Mouse (Mus musculus): ENCODE measurements at regions not wholly inside any gene's neighbourhood (a gene's known extent, or its start where the extent isn't known, plus 50 kb on each side); places are given as distances from the start of the nearest gene placed in this dataset.

DNA sequence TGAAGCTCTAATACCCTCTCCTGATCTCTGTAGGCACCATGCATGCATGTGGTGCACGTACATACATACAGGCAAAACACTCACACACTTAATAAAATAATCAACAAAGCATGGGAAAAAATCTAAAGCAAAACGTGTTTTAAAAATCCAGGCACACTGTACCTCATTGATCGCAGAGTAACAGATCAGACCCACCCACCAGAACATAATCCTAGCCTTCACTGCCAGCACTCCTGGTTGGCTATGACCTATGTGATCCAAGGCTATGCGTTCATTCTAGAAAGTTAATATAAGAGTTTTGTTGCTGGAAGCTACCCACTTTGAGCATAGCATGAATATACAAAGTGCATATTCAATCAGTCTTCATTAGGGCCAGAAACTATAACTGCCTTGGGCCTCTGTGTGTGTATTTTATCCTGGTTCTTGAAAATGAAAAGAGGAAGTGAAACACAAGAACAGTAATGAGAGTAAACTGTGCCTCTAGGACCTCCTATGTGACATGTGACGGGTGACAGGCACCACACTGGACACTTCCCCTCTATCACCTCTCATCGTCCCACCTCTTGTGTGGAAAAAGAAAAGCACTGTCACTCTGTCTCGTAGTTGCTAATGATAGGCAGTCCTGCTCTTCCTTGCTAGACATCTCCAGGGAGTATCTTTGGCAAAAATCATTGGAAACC lies 297.9 kb downstream of the Ipo11 start:
- WGBS = 57% methylated on average over 7 of the region's 7 CpGs
- DNase-seq (ENCODE audit: low spot score) (no peak), ATAC-seq (ENCODE audit: insufficient read depth, low read depth) (no peak)
- no peak for TF ChIP-seq CTCF (IDR thresholded peaks at IDR 0.05; ENCODE audit: low read depth)
- no peak for TF ChIP-seq EP300 (IDR thresholded peaks at IDR 0.05; ENCODE audit: low read depth)
- H3K4me3 ChIP-seq (ENCODE audit: low read depth, low read length) = no peak overlapping the region
- H3K4me2 ChIP-seq (ENCODE audit: low read depth, low read length) = no peak overlapping the region
- H3K4me1 ChIP-seq (ENCODE audit: control insufficient read depth, insufficient read depth) = no peaks in the 10 kb centered on the region
- H3K27ac ChIP-seq (ENCODE audit: low read depth) = no peak overlapping the region
- H3K9me3 ChIP-seq (replicated peaks; ENCODE audit: control insufficient read depth, low read length) = no peaks in the 10 kb centered on the region
- H3K27me3 ChIP-seq (ENCODE audit: control insufficient read depth, insufficient read depth, low read length) = no peaks in the 10 kb centered on the region
- H3K36me3 ChIP-seq (replicated peaks; ENCODE audit: control insufficient read depth, insufficient read depth, low read length) = no peaks in the 10 kb centered on the region
- H3K9ac ChIP-seq (replicated peaks; ENCODE audit: low read depth, low read length) = no peak overlapping the region

DNA sequence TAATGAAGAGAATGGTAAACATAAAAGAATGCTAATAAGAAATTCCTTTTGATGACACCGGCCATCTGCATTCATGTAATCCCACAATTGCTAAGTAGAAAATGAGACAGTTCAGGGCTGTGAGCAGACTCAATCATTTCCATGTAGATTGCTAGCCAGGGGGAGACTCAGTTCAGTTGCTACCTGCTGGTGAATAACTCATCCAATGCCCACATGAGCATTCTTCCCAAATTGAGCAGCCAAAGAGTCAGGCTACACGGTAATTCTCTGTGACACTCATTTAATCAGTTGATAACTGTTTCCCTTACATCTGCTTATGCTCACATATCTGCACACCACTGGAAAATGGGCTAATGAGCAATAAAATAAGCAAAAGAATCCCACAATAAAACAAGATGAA lies 345.0 kb downstream of the Ipo11 start:
- Histone ChIP-seq H3K9me3 (replicated peaks; ENCODE audit: control insufficient read depth, low read length) (no peaks in the 10 kb centered on the region), H3K27me3 (ENCODE audit: control insufficient read depth, insufficient read depth, low read length) (no peaks in the 10 kb centered on the region), H3K36me3 (replicated peaks; ENCODE audit: control insufficient read depth, insufficient read depth, low read length) (no peaks in the 10 kb centered on the region), H3K4me1 (ENCODE audit: control insufficient read depth, insufficient read depth) (no peaks in the 10 kb centered on the region), H3K4me3 (ENCODE audit: low read depth, low read length) (no peak overlapping the region), H3K4me2 (ENCODE audit: low read depth, low read length) (no peak overlapping the region), H3K27ac (ENCODE audit: low read depth) (no peak overlapping the region), H3K9ac (replicated peaks; ENCODE audit: low read depth, low read length) (no peak overlapping the region)
- 61% methylated on average over 2 of the region's 2 CpGs for WGBS
- no peak for TF ChIP-seq CTCF (IDR thresholded peaks at IDR 0.05; ENCODE audit: low read depth)
- TF ChIP-seq EP300 (IDR thresholded peaks at IDR 0.05; ENCODE audit: low read depth) = no peak
- DNase-seq (ENCODE audit: low spot score) = no peak
- no peak for ATAC-seq (ENCODE audit: insufficient read depth, low read depth)

DNA sequence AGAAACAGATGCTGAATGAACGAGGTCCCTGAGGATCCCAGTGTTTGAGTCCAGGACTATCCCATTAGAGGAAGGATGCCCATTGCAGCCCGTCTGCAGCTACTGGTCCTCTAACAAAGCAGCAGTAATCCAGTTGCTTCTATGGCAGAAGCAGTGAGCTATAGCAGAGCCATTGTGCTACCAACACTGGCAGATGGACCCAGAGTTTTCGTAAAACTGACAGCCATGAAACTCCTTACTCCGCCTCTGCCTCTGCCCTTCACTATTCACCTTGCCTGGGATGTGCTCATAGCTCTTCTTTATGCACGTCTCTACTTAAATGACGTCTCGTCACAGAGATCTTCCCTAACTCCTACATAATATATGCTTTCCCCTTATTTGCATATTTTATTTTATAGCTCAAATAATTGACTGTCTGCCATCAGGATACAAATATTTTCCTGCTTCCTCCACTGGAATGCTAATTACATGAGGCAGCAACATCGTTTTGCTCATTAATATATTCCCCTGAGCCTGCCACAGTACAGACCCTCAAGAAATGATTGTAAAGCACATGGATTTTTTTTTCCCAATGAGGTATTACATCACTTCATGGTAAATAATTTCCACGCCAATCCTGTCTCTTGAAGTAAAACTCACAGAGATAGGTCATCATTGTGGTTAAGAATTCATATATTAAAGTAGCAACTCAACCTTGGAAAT lies 368.9 kb downstream of the Ipo11 start:
- Histone ChIP-seq H3K4me2 (ENCODE audit: low read depth, low read length) (no peak overlapping the region), H3K27ac (ENCODE audit: low read depth) (no peak overlapping the region), H3K9ac (replicated peaks; ENCODE audit: low read depth, low read length) (no peak overlapping the region), H3K27me3 (ENCODE audit: control insufficient read depth, insufficient read depth, low read length) (no peaks in the 10 kb centered on the region), H3K4me1 (ENCODE audit: control insufficient read depth, insufficient read depth) (no peaks in the 10 kb centered on the region), H3K36me3 (replicated peaks; ENCODE audit: control insufficient read depth, insufficient read depth, low read length) (no peaks in the 10 kb centered on the region), H3K9me3 (replicated peaks; ENCODE audit: control insufficient read depth, low read length) (no peaks in the 10 kb centered on the region), H3K4me3 (ENCODE audit: low read depth, low read length) (no peak overlapping the region)
- WGBS = 72% methylated on average over 9 of the region's 9 CpGs
- ATAC-seq (ENCODE audit: insufficient read depth, low read depth) (no peak), DNase-seq (ENCODE audit: low spot score) (no peak)
- TF ChIP-seq CTCF (IDR thresholded peaks at IDR 0.05; ENCODE audit: low read depth) = no peak
- no peak for TF ChIP-seq EP300 (IDR thresholded peaks at IDR 0.05; ENCODE audit: low read depth)

DNA sequence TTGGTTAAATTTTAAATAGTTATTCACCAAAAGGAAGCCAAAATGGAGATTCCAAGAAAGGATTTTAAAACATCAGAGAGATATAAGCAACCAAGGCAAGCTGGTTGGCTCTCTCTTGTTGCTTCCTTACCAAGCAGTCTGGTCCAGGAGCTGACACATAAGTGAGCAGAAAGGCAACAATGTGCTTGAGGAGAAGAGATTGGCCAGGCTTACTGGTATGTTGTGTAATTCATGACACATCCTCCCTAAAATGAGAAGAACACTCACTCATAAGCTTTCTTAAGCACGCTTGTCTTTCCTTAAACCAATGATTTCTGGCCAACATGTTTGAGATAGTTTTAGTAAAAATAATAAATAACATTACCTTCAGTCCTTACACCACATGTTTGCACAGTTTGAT lies 374.2 kb downstream of the Ipo11 start:
- no peak overlapping the region for H3K4me3 ChIP-seq (ENCODE audit: low read depth, low read length)
- WGBS = 76% methylated on average over 1 of the region's 1 CpGs
- no peak overlapping the region for H3K4me2 ChIP-seq (ENCODE audit: low read depth, low read length)
- ATAC-seq (ENCODE audit: insufficient read depth, low read depth) (no peak), DNase-seq (ENCODE audit: low spot score) (no peak)
- no peaks in the 10 kb centered on the region for H3K4me1 ChIP-seq (ENCODE audit: control insufficient read depth, insufficient read depth)
- H3K9me3 ChIP-seq (replicated peaks; ENCODE audit: control insufficient read depth, low read length) = no peaks in the 10 kb centered on the region
- H3K36me3 ChIP-seq (replicated peaks; ENCODE audit: control insufficient read depth, insufficient read depth, low read length) = no peaks in the 10 kb centered on the region
- H3K9ac ChIP-seq (replicated peaks; ENCODE audit: low read depth, low read length) = no peak overlapping the region
- H3K27me3 ChIP-seq (ENCODE audit: control insufficient read depth, insufficient read depth, low read length) = no peaks in the 10 kb centered on the region
- H3K27ac ChIP-seq (ENCODE audit: low read depth) = no peak overlapping the region
- no peak for TF ChIP-seq CTCF (IDR thresholded peaks at IDR 0.05; ENCODE audit: low read depth)

DNA sequence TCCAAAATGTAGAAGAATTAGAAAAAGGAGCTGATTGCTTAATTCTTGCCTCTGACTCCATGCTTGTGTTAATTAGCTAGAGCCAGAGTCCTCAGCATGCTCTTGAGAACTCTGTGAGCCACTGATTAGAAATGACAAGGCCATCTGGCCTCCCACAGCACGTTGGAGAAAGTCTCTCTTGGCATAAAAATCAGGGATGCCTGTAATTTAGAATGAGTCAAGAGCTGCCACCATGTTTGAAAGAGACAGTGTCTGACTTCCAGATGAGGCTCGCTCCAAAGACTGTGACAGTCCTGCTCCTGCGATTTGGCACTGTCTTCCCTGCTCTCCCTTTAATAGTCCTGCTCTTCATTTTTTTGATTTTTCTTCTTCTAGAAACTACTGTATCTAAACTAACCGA lies 374.6 kb downstream of the Ipo11 start:
- Histone ChIP-seq H3K9me3 (replicated peaks; ENCODE audit: control insufficient read depth, low read length) (no peaks in the 10 kb centered on the region), H3K27ac (ENCODE audit: low read depth) (no peak overlapping the region), H3K4me2 (ENCODE audit: low read depth, low read length) (no peak overlapping the region), H3K27me3 (ENCODE audit: control insufficient read depth, insufficient read depth, low read length) (no peaks in the 10 kb centered on the region), H3K4me1 (ENCODE audit: control insufficient read depth, insufficient read depth) (no peaks in the 10 kb centered on the region), H3K36me3 (replicated peaks; ENCODE audit: control insufficient read depth, insufficient read depth, low read length) (no peaks in the 10 kb centered on the region), H3K4me3 (ENCODE audit: low read depth, low read length) (no peak overlapping the region), H3K9ac (replicated peaks; ENCODE audit: low read depth, low read length) (no peak overlapping the region)
- 66% methylated on average over 4 of the region's 4 CpGs for WGBS
- ATAC-seq (ENCODE audit: insufficient read depth, low read depth) (no peak), DNase-seq (ENCODE audit: low spot score) (no peak)
- TF ChIP-seq CTCF (IDR thresholded peaks at IDR 0.05; ENCODE audit: low read depth) = no peak
- TF ChIP-seq EP300 (IDR thresholded peaks at IDR 0.05; ENCODE audit: low read depth) = no peak
